Mouse (Mus musculus) brain, embryonic 14.5 days (tissue): ENCODE measurements around the gene Nosip.

ENCODE experiments used
- CTCF ChIP-seq: fragments of 200-500 bp; IDR thresholded peaks from 2 replicates; pipeline ENCODE4 v1.5.1; 2012; ENCODE audit warnings: inconsistent platforms, mild to moderate bottlenecking, moderate library complexity, borderline replicate concordance; ENCODE audit not compliant: insufficient read depth, insufficient read length; ENCODE audit errors: extremely low read depth
- POLR2A ChIP-seq: fragments of 200-500 bp; IDR thresholded peaks from 2 replicates; pipeline ENCODE4 v1.6.1; 2012; ENCODE audit warnings: mild to moderate bottlenecking, inconsistent platforms, borderline replicate concordance; ENCODE audit not compliant: poor library complexity, insufficient read depth, insufficient read length, severe bottlenecking; ENCODE audit errors: extremely low read depth

GRCm38 (mm10) chr7:45029995-45030394, 32.2 kb upstream of the Nosip start:
- TF ChIP-seq POLR2A (no peak), CTCF (no peak)
